Mouse (Mus musculus) heart, embryonic 14.5 days (tissue): ENCODE results near the gene Myzap. TPM values are rescaled to one million over a fixed set of nuclear protein-coding genes. Genes with fewer than 3 reads are reported as not detected.

Source experiments
- ATAC-seq: fragments of 200-750 bp; cut with Nextera tagmentation; 2 replicates; pipeline ENCODE4 v1.8.0; 2017; ENCODE audit warnings: low read depth, moderate TSS enrichment; ENCODE audit not compliant: insufficient number of reproducible peaks, insufficient read depth, low FRiP score
- H3K27ac ChIP-seq, 2 experiments: fragments of 200-500 bp in 1 of 2; fragments of 300-500 bp in 1 of 2; sonication (generic) in 1 of 2; replicated peaks in 1 of 2; 2 replicates each; pipeline ENCODE4 v1.5.1; 2012 to 2014; ENCODE audit warnings: low read depth in 2 of 2, low read length in 2 of 2, control low read depth in 1 of 2, mild to moderate bottlenecking in 1 of 2, mixed read lengths in 1 of 2; ENCODE audit not compliant: control insufficient read depth in 1 of 2, insufficient read depth in 1 of 2
- H3K27me3 ChIP-seq: fragments of 300-500 bp; sonication (generic); 2 replicates; pipeline ENCODE4 v1.6.1; 2014; ENCODE audit warnings: mild to moderate bottlenecking, low read length, control low read depth; ENCODE audit not compliant: control insufficient read depth, insufficient read depth
- H3K36me3 ChIP-seq: fragments of 300-500 bp; sonication (generic); 2 replicates; pipeline ENCODE4 v1.6.1; 2014; ENCODE audit warnings: mild to moderate bottlenecking, control low read depth, low read length, mixed read lengths; ENCODE audit not compliant: control insufficient read depth, insufficient read depth
- H3K4me1 ChIP-seq, 2 experiments: fragments of 200-500 bp in 1 of 2; fragments of 300-500 bp in 1 of 2; sonication (generic) in 1 of 2; 2 replicates each; pipeline ENCODE4 v1.6.1; 2012 to 2014; ENCODE audit warnings: low read length in 2 of 2, control low read depth in 1 of 2, mixed read lengths in 1 of 2; ENCODE audit not compliant: control insufficient read depth in 2 of 2, insufficient read depth in 2 of 2
- H3K4me2 ChIP-seq: fragments of 300-500 bp; sonication (generic); 2 replicates; pipeline ENCODE4 v1.6.1; 2014; ENCODE audit warnings: mild to moderate bottlenecking, low read length
- H3K4me3 ChIP-seq, 2 experiments: fragments of 200-500 bp in 1 of 2; fragments of 300-500 bp in 1 of 2; sonication (generic) in 1 of 2; 2 replicates each; pipeline ENCODE4 v1.5.1; 2012 to 2014; ENCODE audit warnings: low read length in 2 of 2, mild to moderate bottlenecking in 2 of 2, control low read depth in 1 of 2, low read depth in 1 of 2, moderate library complexity in 1 of 2; ENCODE audit not compliant: control insufficient read depth in 1 of 2, insufficient read depth in 1 of 2
- H3K9ac ChIP-seq: fragments of 300-500 bp; sonication (generic); 2 replicates; pipeline ENCODE4 v1.6.1; 2014; ENCODE audit warnings: mild to moderate bottlenecking, low read length
- H3K9me3 ChIP-seq: fragments of 300-500 bp; sonication (generic); 2 replicates; pipeline ENCODE4 v1.6.1; 2016; ENCODE audit warnings: low read length, control low read depth; ENCODE audit not compliant: control insufficient read depth
- WGBS: fragments of 180-500 bp; shearing (Covaris S2); extraction: QIAGEN DNeasy Blood & Tissue Kit; methylation state at CpG from one replicate; pipeline ENCODE4 v1.1.7; 2014; 5-methylcytosine and 5-hydroxymethylcytosine counted together
- polyA plus RNA-seq: library from polyadenylated mRNA; unstranded; fragments of >200 nt; fragmentation: Nextera tagmentation; extraction: Ambion mirVana; gene quantifications from 2 replicates; pipeline ENCODE4 v1.2.1, GENCODE M21; 2014

Gene Myzap
- polyA plus RNA-seq, 1 experiment from 2014 or later: 125 TPM

GRCm38 (mm10) chr9:71568323-71568942 is 23.7 kb downstream of the Myzap start:
- H3K4me2 ChIP-seq: no peak overlapping the region
- peaks cover 7 to 28% of the 10 kb centered on the region in 2 experiments for H3K4me1 ChIP-seq
- 42% methylated on average over 5 of the region's 5 CpGs for WGBS
- H3K9me3 ChIP-seq: no peaks in the 10 kb centered on the region
- no peak overlapping the region for H3K4me3 ChIP-seq
- no peak overlapping the region for H3K27ac ChIP-seq
- ATAC-seq: no peak
- no peaks in the 10 kb centered on the region for H3K27me3 ChIP-seq
- no peak overlapping the region for H3K9ac ChIP-seq
- peaks cover 24% of the 10 kb centered on the region for H3K36me3 ChIP-seq

- no peak for ATAC-seq
- H3K4me2 ChIP-seq: no peak overlapping the region
- no peaks in the 10 kb centered on the region for H3K27me3 ChIP-seq
- peaks cover 7 to 28% of the 10 kb centered on the region in 2 experiments for H3K4me1 ChIP-seq
- H3K4me3 ChIP-seq: no peak overlapping the region
- H3K9me3 ChIP-seq: no peaks in the 10 kb centered on the region
- no peak overlapping the region for H3K9ac ChIP-seq
- peaks cover 31% of the 10 kb centered on the region for H3K36me3 ChIP-seq
- 54% methylated on average over 3 of the region's 3 CpGs for WGBS
- no peak overlapping the region for H3K27ac ChIP-seq
These were observed 24.8 kb downstream of the Myzap start for GRCm38 (mm10) chr9:71567391-71567790.

DNA sequence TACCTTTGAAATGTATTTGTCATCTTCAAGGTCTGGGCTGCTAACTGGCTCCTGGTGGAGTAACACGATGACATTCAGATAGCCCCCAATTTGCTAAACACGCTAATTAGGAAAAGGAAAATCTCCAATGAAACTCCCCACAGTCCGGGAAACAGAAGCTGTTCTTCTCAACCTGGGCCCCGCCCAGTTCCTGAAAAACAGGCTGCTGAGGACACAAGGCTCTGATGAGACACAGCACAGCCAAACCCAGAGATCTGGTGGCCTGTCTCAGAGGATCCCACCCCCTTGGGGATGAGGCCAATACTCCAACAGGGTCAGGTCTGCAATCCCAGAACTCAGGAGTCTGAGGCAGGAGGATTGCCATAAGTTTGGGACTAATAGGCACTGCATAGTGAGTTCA is 25.4 kb downstream of the Myzap start:
- Histone ChIP-seq H3K4me2 (no peak overlapping the region), H3K36me3 (peaks cover 31% of the 10 kb centered on the region), H3K27me3 (no peaks in the 10 kb centered on the region), H3K9ac (no peak overlapping the region), H3K4me3 (no peak overlapping the region), H3K27ac (no peak overlapping the region), H3K9me3 (no peaks in the 10 kb centered on the region), H3K4me1 (peaks cover 7 to 28% of the 10 kb centered on the region in 2 experiments)
- WGBS: 39% methylated on average over 4 of the region's 4 CpGs
- ATAC-seq: no peak

GRCm38 (mm10) chr9:71557737-71558136 is 34.4 kb downstream of the Myzap start:
- Histone ChIP-seq H3K9me3 (peaks cover 4% of the 10 kb centered on the region; the same call in 1 of the 2 replicates), H3K4me2 (no peak overlapping the region), H3K4me3 (no peak overlapping the region), H3K36me3 (peaks cover 88% of the 10 kb centered on the region), H3K27me3 (no peaks in the 10 kb centered on the region), H3K4me1 (peaks cover 6 to 12% of the 10 kb centered on the region in 2 experiments; a peak in 3 of 4 replicates), H3K27ac (no peak overlapping the region; a peak in 1 of 4 replicates), H3K9ac (no peak overlapping the region)
- WGBS: 40% methylated on average over 2 of the region's 2 CpGs
- peak; percentile 68; the same call in 1 of the 2 replicates for ATAC-seq

GRCm38 (mm10) chr9:71554001-71554400 is 38.2 kb downstream of the Myzap start:
- Histone ChIP-seq H3K27ac (no peak overlapping the region), H3K36me3 (peaks cover 94% of the 10 kb centered on the region), H3K9me3 (peaks cover 4% of the 10 kb centered on the region; the same call in 1 of the 2 replicates), H3K4me3 (no peak overlapping the region), H3K4me1 (peaks cover 6 to 12% of the 10 kb centered on the region in 2 experiments; a peak in 3 of 4 replicates), H3K27me3 (no peaks in the 10 kb centered on the region), H3K9ac (no peak overlapping the region), H3K4me2 (no peak overlapping the region)
- whole genome bisulfite sequencing: 84% methylated on average over 3 of the region's 3 CpGs
- no peak for ATAC-seq

- Histone ChIP-seq H3K9me3 (peaks cover 4% of the 10 kb centered on the region; the same call in 1 of the 2 replicates), H3K4me3 (no peak overlapping the region), H3K9ac (no peak overlapping the region), H3K27me3 (no peaks in the 10 kb centered on the region), H3K4me1 (peaks cover 12% of the 10 kb centered on the region in 2 experiments; a peak in 3 of 4 replicates), H3K4me2 (no peak overlapping the region), H3K27ac (no peak overlapping the region), H3K36me3 (peaks cover 93% of the 10 kb centered on the region)
- no peak for ATAC-seq
- WGBS: 86% methylated on average over 8 of the region's 8 CpGs
These were observed 42.0 kb downstream of the Myzap start for GRCm38 (mm10) chr9:71550176-71550575.

GRCm38 (mm10) chr9:71547704-71548275 is 44.4 kb downstream of the Myzap start:
- Histone ChIP-seq H3K36me3 (peaks cover 75% of the 10 kb centered on the region), H3K27me3 (no peaks in the 10 kb centered on the region), H3K4me1 (peaks cover 12 to 14% of the 10 kb centered on the region in 2 experiments; a peak in 3 of 4 replicates), H3K4me2 (no peak overlapping the region), H3K9me3 (no peaks in the 10 kb centered on the region), H3K4me3 (no peak overlapping the region), H3K9ac (no peak overlapping the region), H3K27ac (peak overlapping the region; percentile 12 to 26; a peak in 1 of 4 replicates)
- 61% methylated on average over 10 of the region's 10 CpGs for WGBS
- ATAC-seq: peak; percentile 32; the same call in 1 of the 2 replicates
